Comparison of ENCODE assay signal across 8 mouse cellular contexts in the genomic region with DNA sequence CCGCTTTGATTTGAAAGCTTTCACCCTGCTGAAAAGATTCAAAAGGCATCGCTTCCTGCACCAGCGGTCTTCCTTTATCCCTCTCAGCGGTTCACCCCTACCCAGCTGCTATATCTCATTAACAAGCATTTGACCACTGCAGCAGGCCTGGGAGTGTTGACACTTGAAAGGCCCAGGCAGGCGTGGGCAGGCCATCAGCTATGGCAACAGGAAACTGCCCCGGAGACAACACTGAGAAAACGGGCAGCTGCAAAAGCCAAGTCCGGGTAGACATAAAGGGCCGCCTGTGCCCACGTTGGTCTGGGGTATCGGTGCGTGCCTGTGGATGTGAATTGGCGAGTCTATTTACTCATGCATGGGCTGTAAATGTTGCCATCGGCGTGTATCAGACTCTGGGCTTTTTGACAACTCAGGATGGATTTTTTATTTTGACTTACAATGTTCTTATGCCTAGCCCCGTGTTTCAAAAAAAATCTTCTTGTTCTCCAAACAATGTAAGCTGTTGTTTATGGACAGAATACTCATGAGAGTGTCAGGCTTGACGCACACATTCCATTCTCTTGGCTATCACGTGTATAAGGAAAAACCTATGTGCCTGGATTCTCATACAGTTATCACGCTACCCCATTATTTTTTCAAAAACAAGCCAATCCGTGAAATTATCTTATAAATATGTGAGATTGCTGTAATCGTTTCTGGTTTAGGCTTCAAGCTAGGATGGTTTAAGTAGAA.
DNase-seq lines count a peak whose midpoint lies in the region; ATAC-seq and TF ChIP-seq lines count a peak whose summit lies in the region.

No protein-coding gene starts in this region.

- peak; percentile 92 for ATAC-seq in lung, embryonic 16.5 days (ENCODE audit: low read depth)
- ATAC-seq in neural tube, embryonic 14.5 days (ENCODE audit: low read depth): peak; percentile 93

- H3K27me3 ChIP-seq in C2C12 (ENCODE audit: control insufficient read depth, insufficient read depth, insufficient read length): no peaks in the 10 kb centered on the region
- no peaks in the 10 kb centered on the region for H3K27me3 ChIP-seq in lung, embryonic 16.5 days (ENCODE audit: control insufficient read depth, insufficient read depth, low read depth, low read length)
- no peaks in the 10 kb centered on the region for H3K27me3 ChIP-seq in neural tube, embryonic 14.5 days (ENCODE audit: control insufficient read depth, insufficient read depth, low read length)

- peak overlapping the region; percentile 3 for H3K4me3 ChIP-seq in C2C12 (ENCODE audit: insufficient read depth, poor library complexity, severe bottlenecking)
- peak overlapping the region; percentile 38 for H3K4me3 ChIP-seq in lung, embryonic 16.5 days (ENCODE audit: low read length)
- peak overlapping the region; percentile 8 for H3K4me3 ChIP-seq in neural tube, embryonic 14.5 days (ENCODE audit: low read depth, low read length)

- WGBS in lung, embryonic 16.5 days: 8% methylated on average over 21 of the region's 21 CpGs
- 7% methylated on average over 21 of the region's 21 CpGs for WGBS in neural tube, embryonic 14.5 days

- H3ac ChIP-seq in C2C12 (ENCODE audit: control insufficient read depth, insufficient read length, low read depth): peak overlapping the region; percentile 4

- peak overlapping the region; percentile 66 for H3K27ac ChIP-seq in lung, embryonic 16.5 days (ENCODE audit: low read length)
- H3K27ac ChIP-seq in neural tube, embryonic 14.5 days (ENCODE audit: low read depth, low read length): peak overlapping the region; percentile 66

- H3K4me2 ChIP-seq in lung, embryonic 16.5 days (ENCODE audit: low read depth, low read length): peak overlapping the region; percentile 61
- H3K4me2 ChIP-seq in neural tube, embryonic 14.5 days (ENCODE audit: low read depth, low read length): peak overlapping the region; percentile 38

- no peaks in the 10 kb centered on the region for H3K79me2 ChIP-seq in C2C12 (ENCODE audit: control insufficient read depth, insufficient read depth)

- TF ChIP-seq CTCF in C2C12 (IDR thresholded peaks at IDR 0.05; ENCODE audit: control insufficient read depth, insufficient read depth, insufficient read length): no peak

- no peaks in the 10 kb centered on the region for H3K9me3 ChIP-seq in lung, embryonic 16.5 days (ENCODE audit: control insufficient read depth, low read length)
- no peaks in the 10 kb centered on the region for H3K9me3 ChIP-seq in neural tube, embryonic 14.5 days (ENCODE audit: control insufficient read depth, low read length)

- no peaks in the 10 kb centered on the region for H3K79me3 ChIP-seq in C2C12 (ENCODE audit: low read depth)

- DNase-seq in ZHBTc4 (ENCODE audit: low read depth, low spot score) (peak; percentile 46), adipocyte (ENCODE audit: low spot score) (no peak)
- DNase-seq in fibroblast of lung, adult 2 months (ENCODE audit: low read depth): peak; percentile 50
- DNase-seq in heart, postnatal 25 days (ENCODE audit: low spot score): peak; percentile 33
- DNase-seq in layer of hippocampus, adult 18-20 months (ENCODE audit: low spot score in 2 of 2): peak; percentile 39 to 58

- H3K36me3 ChIP-seq in C2C12 (ENCODE audit: control insufficient read depth, insufficient read depth): no peaks in the 10 kb centered on the region
- H3K36me3 ChIP-seq in lung, embryonic 16.5 days (ENCODE audit: control insufficient read depth, insufficient read depth, low read length): no peaks in the 10 kb centered on the region
- no peaks in the 10 kb centered on the region for H3K36me3 ChIP-seq in neural tube, embryonic 14.5 days (ENCODE audit: control insufficient read depth, insufficient read depth, low read length)

- intact Hi-C loops in heart, postnatal 25 days (cut with DNase I): no loop called here

- H3K4me1 ChIP-seq in lung, embryonic 16.5 days (replicated peaks; ENCODE audit: control insufficient read depth, insufficient read depth, low read length): peaks cover 14% of the 10 kb centered on the region
- peaks cover 7% of the 10 kb centered on the region; the same call in 1 of the 2 replicates for H3K4me1 ChIP-seq in neural tube, embryonic 14.5 days (ENCODE audit: control insufficient read depth, insufficient read depth, low read length)

- H3K9ac ChIP-seq in lung, embryonic 16.5 days (ENCODE audit: low read length): peak overlapping the region; percentile 49
- peak overlapping the region; percentile 46 for H3K9ac ChIP-seq in neural tube, embryonic 14.5 days (replicated peaks; ENCODE audit: low read depth, low read length)

TF ChIP-seq in C2C12, 6 proteins besides CTCF, POLR2A, EP300 and RAD21:
- TF ChIP-seq MAX (IDR thresholded peaks at IDR 0.05) (peak; percentile 46), MYOD1 (IDR thresholded peaks at IDR 0.05; ENCODE audit: control insufficient read depth, insufficient read length, low read depth) (peak; percentile 75), MYOG (IDR thresholded peaks at IDR 0.05; ENCODE audit: control insufficient read depth, extremely low read depth, insufficient read length) (no peak)
